Mouse (Mus musculus) lung, adult 2 months (tissue): ENCODE results near the gene Atp10a. TPM values are rescaled to one million over a fixed set of nuclear protein-coding genes. Genes with fewer than 3 reads are reported as not detected.
"Not testable (repeated sequence)": the region's sequence is repeated elsewhere in the genome, so short reads cannot be mapped to it uniquely, and the experiment has no call there.

Experiments
- DNase-seq: peaks from one replicate; pipeline ENCODE4 v3.0.0; 2022
- H3K4me1 ChIP-seq: fragments of 200-500 bp; 2 replicates; pipeline ENCODE4 v1.6.1; 2011; ENCODE audit warnings: low read length; ENCODE audit not compliant: control insufficient read depth, insufficient read depth
- H3K4me3 ChIP-seq: fragments of 200-500 bp; replicated peaks from 2 replicates; pipeline ENCODE3; 2011; ENCODE audit warnings: low read depth, mild to moderate bottlenecking, control low read depth, low read length; ENCODE audit errors: extremely low read depth
- CTCF ChIP-seq: fragments of 200-500 bp; IDR thresholded peaks from 2 replicates; pipeline ENCODE4 v1.5.1; 2011; ENCODE audit warnings: mild to moderate bottlenecking, low read length, control low read depth; ENCODE audit not compliant: insufficient read depth
- POLR2A ChIP-seq: fragments of 200-500 bp; IDR thresholded peaks from 2 replicates; pipeline ENCODE4 v1.6.1; 2011; ENCODE audit warnings: low read depth, mild to moderate bottlenecking, control low read depth, low read length, borderline replicate concordance; ENCODE audit errors: extremely low read depth
- WGBS: fragments of 180-500 bp; shearing (Covaris S2); methylation state at CpG from one replicate; pipeline ENCODE4 v1.1.7; 2018; 5-methylcytosine and 5-hydroxymethylcytosine counted together
- polyA plus RNA-seq: library from polyadenylated mRNA; depleted of rRNA; stranded (reverse); fragments of >200 nt; gene quantifications from 2 replicates; pipeline ENCODE4 v1.2.3, GENCODE M21; 2012

The Atp10a gene
- polyA plus RNA-seq, 1 experiment, result 8.9 TPM

GRCm38 (mm10) chr7:58822147-58822681, 166.2 kb downstream of the Atp10a start:
- DNase-seq, result no peak
- H3K4me3 ChIP-seq, result no peak overlapping the region
- H3K4me1 ChIP-seq, result no peaks in the 10 kb centered on the region
- WGBS, result 61% methylated on average over 6 of the region's 6 CpGs
- no peak for TF ChIP-seq POLR2A
- TF ChIP-seq CTCF, result no peak

- no peak for DNase-seq
- Histone ChIP-seq H3K4me3 (no peak overlapping the region), H3K4me1 (no peaks in the 10 kb centered on the region; the same call in 1 of the 2 replicates)
- no peak for TF ChIP-seq POLR2A
- 95% methylated on average over 3 of the region's 3 CpGs for WGBS
These were observed 168.7 kb downstream of the Atp10a start for GRCm38 (mm10) chr7:58824686-58825085.

DNA sequence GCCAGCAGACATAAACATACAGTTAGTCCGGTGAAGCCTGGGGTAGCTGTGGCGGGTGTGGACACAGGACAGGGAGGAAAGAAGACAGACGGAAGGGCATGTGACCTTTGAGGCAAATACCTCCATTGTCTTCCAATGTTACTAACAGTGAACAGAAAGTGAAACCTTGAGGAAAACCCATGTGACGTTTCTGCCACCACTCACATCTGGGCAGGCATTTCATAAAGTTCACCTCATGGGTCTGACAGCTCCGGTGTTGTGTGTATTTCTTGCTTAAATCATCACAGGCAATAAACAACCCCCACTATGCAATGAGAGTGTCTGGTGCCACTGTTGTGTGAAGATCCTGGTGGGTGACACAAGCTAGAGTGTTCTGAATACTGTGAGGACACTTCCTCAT, 173.1 kb downstream of the Atp10a start:
- DNase-seq, result no peak

GRCm38 (mm10) chr7:58836855-58837606, 181.1 kb downstream of the Atp10a start:
- not testable (repeated sequence) for DNase-seq, H3K4me3 ChIP-seq
- 84% methylated on average over 32 of the region's 32 CpGs for WGBS

More for the DNA sequence above, 173.1 kb downstream of the Atp10a start:
- WGBS, result 34% methylated on average over 5 of the region's 5 CpGs
- H3K4me3 ChIP-seq, result peak overlapping the region; percentile 41
- TF ChIP-seq CTCF (no peak), POLR2A (no peak)
- no peaks in the 10 kb centered on the region; the same call in 1 of the 2 replicates for H3K4me1 ChIP-seq

GRCm38 (mm10) chr7:58840367-58840766, 184.4 kb downstream of the Atp10a start:
- no peak for DNase-seq
- TF ChIP-seq POLR2A (no peak), CTCF (no peak)
- Histone ChIP-seq H3K4me1 (peaks cover 3% of the 10 kb centered on the region), H3K4me3 (no peak overlapping the region)
- 47% methylated on average over 2 of the region's 2 CpGs for WGBS

More at GRCm38 (mm10) chr7:58836855-58837606, 181.1 kb downstream of the Atp10a start:
- H3K4me1 ChIP-seq, result not testable (repeated sequence)

- TF ChIP-seq CTCF, result no peak
- TF ChIP-seq POLR2A, result no peak
- Histone ChIP-seq H3K4me3 (no peak overlapping the region), H3K4me1 (peaks cover 3% of the 10 kb centered on the region)
- WGBS, result 67% methylated on average over 1 of the region's 1 CpGs
- DNase-seq, result no peak
These were observed 185.1 kb downstream of the Atp10a start for GRCm38 (mm10) chr7:58841066-58841465.

DNA sequence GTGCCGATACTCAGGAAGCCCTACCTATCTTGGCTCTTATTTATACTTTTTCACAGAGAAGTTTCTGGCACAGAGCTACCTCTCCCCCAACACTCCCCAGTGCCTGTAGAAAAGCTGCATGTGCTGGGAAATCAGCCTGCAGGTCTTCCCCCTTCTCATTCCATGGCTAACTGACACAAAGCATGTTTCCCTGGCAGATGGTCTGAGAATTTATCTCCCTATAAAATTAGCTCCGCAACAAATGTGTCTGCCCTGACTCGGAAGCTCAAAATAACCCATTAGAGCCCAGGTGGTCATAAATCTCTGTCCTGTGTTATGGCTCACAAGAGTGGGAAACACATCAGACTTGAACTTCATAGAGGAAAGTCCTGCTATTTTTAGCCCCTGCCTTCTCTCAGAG, 186.9 kb downstream of the Atp10a start:
- H3K4me1 ChIP-seq, result peaks cover 3% of the 10 kb centered on the region
- 46% methylated on average over 3 of the region's 3 CpGs for WGBS
- no peak for TF ChIP-seq CTCF

DNA sequence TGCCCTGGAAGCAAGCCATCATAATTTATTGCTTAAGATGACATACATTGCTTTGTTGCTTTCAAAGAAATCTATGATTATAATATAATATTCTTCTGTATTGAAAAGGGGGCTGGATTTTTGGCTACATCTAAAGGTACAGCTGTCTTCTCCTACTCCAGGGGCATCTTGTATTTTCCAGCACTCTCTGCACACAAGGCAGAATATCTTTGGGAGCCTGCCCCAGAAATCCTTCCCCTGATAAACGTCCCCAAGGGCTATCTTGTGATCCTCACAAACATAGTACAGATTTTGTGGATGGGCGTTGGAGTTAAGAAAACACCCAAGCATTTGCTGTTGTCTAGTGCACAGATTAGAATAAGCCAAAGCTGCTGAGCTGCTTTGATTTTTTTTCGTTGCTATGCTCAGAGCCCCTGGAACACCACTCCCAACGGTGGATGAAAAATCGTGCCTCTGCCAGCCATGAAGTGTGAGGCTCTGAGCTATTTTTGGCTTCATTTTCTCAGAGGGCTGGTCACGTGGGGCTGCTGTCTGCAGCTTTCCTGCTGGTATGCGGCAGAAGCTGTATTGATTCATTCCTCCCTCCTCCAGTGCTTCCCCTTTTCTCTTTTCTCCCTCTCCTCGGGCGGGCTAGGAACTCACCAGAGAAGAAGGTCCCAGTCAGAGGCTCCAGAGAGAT, 187.9 kb downstream of the Atp10a start:
- H3K4me1 ChIP-seq, result peaks cover 3% of the 10 kb centered on the region
- DNase-seq, result peak; percentile 27
- WGBS, result 3% methylated on average over 9 of the region's 9 CpGs
- H3K4me3 ChIP-seq, result no peak overlapping the region
- TF ChIP-seq POLR2A, result no peak
- TF ChIP-seq CTCF, result no peak

More for the DNA sequence above, 186.9 kb downstream of the Atp10a start:
- DNase-seq, result no peak
- no peak overlapping the region for H3K4me3 ChIP-seq

DNA sequence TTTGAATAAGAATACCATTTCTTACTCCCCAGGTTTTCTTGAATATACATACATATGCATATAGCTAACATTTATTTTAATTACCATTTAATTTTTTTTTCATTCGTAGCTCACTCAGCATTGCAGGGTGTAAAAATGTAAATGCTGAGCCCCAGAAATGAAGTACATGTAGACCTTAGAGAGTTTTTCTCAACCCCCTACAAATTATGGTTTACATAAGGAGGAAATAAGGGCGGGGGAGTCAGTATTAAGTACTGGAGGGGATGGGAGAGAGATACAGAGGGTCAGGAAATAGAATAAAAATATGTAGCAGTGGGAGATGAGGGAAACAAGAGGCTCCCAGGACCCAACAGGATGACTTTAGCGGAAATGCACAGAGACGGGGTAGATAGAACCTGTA, 188.5 kb downstream of the Atp10a start:
- no peak overlapping the region for H3K4me3 ChIP-seq
- H3K4me1 ChIP-seq, result peaks cover 3% of the 10 kb centered on the region
- DNase-seq, result no peak
- TF ChIP-seq CTCF, result no peak
- TF ChIP-seq POLR2A, result no peak
- 24% methylated on average over 4 of the region's 4 CpGs for WGBS

DNA sequence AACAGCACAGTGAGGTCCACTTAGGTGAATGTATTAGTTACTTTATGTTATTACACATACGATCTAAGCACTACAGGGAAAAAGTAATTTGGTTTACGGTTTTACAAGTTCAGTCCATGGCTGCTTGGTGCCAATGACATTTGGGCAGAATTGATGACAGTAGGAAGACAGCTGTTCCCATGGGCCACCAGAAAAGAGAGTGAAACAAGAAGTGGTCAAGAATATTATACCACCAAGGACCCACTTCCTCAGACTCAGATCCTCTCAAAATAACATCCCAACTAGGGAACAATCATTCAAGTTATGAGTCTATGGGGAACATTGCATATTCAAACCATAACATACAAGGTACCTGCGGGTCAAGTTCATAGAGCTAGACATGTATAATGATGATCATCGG, 203.0 kb downstream of the Atp10a start:
- no peak overlapping the region for H3K4me3 ChIP-seq
- TF ChIP-seq POLR2A (no peak), CTCF (no peak)
- DNase-seq, result no peak
- WGBS, result 76% methylated on average over 4 of the region's 4 CpGs
- no peaks in the 10 kb centered on the region for H3K4me1 ChIP-seq
